Mouse (Mus musculus) CH12.LX (cell line): ENCODE results near the gene Ldlrad3. TPM values are rescaled to one million over a fixed set of nuclear protein-coding genes. Genes with fewer than 3 reads are reported as not detected.

Experiments
- DNase-seq: peaks from one replicate; pipeline ENCODE4 v3.0.0-alpha.2; 2013; ENCODE audit errors: extremely low read depth
- H3K27ac ChIP-seq: 2 replicates; pipeline ENCODE4 v1.5.1; 2012; ENCODE audit warnings: low read depth, mild to moderate bottlenecking, control low read depth, moderate library complexity; ENCODE audit not compliant: insufficient read depth
- H3K27me3 ChIP-seq: replicated peaks from 2 replicates; pipeline ENCODE3; 2012; ENCODE audit warnings: inconsistent platforms
- H3K36me3 ChIP-seq, 2 experiments: replicated peaks in 1 of 2; 2 replicates each; pipeline versions ENCODE3 to v1.6.1; 2012; ENCODE audit warnings: inconsistent platforms in 1 of 2, low read length in 1 of 2, mild to moderate bottlenecking in 1 of 2, mixed read lengths in 1 of 2, moderate library complexity in 1 of 2; ENCODE audit not compliant: control insufficient read depth in 1 of 2, insufficient read depth in 1 of 2
- H3K4me1 ChIP-seq, 2 experiments: 2 replicates each; pipeline ENCODE4 v1.6.1; 2012; ENCODE audit warnings: inconsistent platforms in 1 of 2, moderate library complexity in 1 of 2; ENCODE audit not compliant: insufficient read depth in 2 of 2, control insufficient read depth in 1 of 2
- H3K4me2 ChIP-seq: 2 replicates; pipeline ENCODE4 v1.6.1; 2012; ENCODE audit warnings: low read depth, mild to moderate bottlenecking, control low read depth; ENCODE audit not compliant: poor library complexity, insufficient read depth, severe bottlenecking
- H3K4me3 ChIP-seq, 3 experiments: fragments of 150-350 bp in 1 of 3; sonication (generic) in 1 of 3; replicated peaks in 1 of 3; 2 replicates each; pipeline versions ENCODE3 to v1.5.1; 2011 to 2012; ENCODE audit warnings: low read depth in 2 of 3, low read length in 2 of 3, mild to moderate bottlenecking in 2 of 3, moderate library complexity in 2 of 3, control low read depth in 1 of 3, improper control_type of control experiment in 1 of 3, inconsistent platforms in 1 of 3, mixed read lengths in 1 of 3; ENCODE audit not compliant: poor library complexity in 1 of 3
- H3K79me2 ChIP-seq: replicated peaks from 2 replicates; pipeline ENCODE4 v1.6.1; 2012; ENCODE audit warnings: mild to moderate bottlenecking, moderate library complexity; ENCODE audit not compliant: control insufficient read depth, poor library complexity, insufficient read depth, severe bottlenecking; ENCODE audit errors: extremely low read depth
- H3K9ac ChIP-seq: 2 replicates; pipeline ENCODE4 v1.6.1; 2012; ENCODE audit warnings: low read depth, mild to moderate bottlenecking, control low read depth, moderate library complexity; ENCODE audit not compliant: insufficient read depth
- H3K9me3 ChIP-seq: replicated peaks from 2 replicates; pipeline ENCODE3; 2012; ENCODE audit warnings: low read length, inconsistent platforms, mixed read lengths
- BHLHE40 ChIP-seq: IDR thresholded peaks from 2 replicates; pipeline ENCODE4 v1.6.1; 2011; ENCODE audit warnings: mild to moderate bottlenecking, low read depth, low read length, improper control_type of control experiment
- CHD1 ChIP-seq: IDR thresholded peaks from 2 replicates; pipeline ENCODE4 v1.6.1; 2012; ENCODE audit warnings: low read depth, low read length, improper control_type of control experiment, inconsistent platforms
- CTCF ChIP-seq, 2 experiments: IDR thresholded peaks in 1 of 2; conservative IDR thresholded peaks in 1 of 2; 2 replicates each; pipeline ENCODE4 v1.5.1; 2011 to 2012; ENCODE audit warnings: low read depth in 2 of 2, low read length in 2 of 2, improper control_type of control experiment in 1 of 2, inconsistent platforms in 1 of 2, mild to moderate bottlenecking in 1 of 2, moderate library complexity in 1 of 2
- E2F4 ChIP-seq: IDR thresholded peaks from 2 replicates; pipeline ENCODE4 v1.6.1; 2011; ENCODE audit warnings: low read depth, low read length, improper control_type of control experiment; ENCODE audit not compliant: insufficient replicate concordance
- ELF1 ChIP-seq: IDR thresholded peaks from 2 replicates; pipeline ENCODE4 v1.6.1; 2014; ENCODE audit warnings: low read depth, mild to moderate bottlenecking, inconsistent platforms, low read length, improper control_type of control experiment
- EP300 ChIP-seq: IDR thresholded peaks from 2 replicates; pipeline ENCODE4 v1.6.1; 2011; ENCODE audit warnings: low read length, improper control_type of control experiment
- ETS1 ChIP-seq: conservative IDR thresholded peaks from 2 replicates; pipeline ENCODE4 v1.6.1; 2012; ENCODE audit warnings: low read depth, mild to moderate bottlenecking, inconsistent platforms, low read length, improper control_type of control experiment, moderate library complexity
- GABPA ChIP-seq: IDR thresholded peaks from 2 replicates; pipeline ENCODE4 v1.6.1; 2012; ENCODE audit warnings: low read depth, low read length, improper control_type of control experiment, inconsistent platforms; ENCODE audit not compliant: insufficient replicate concordance
- JUND ChIP-seq: conservative IDR thresholded peaks from 2 replicates; pipeline ENCODE4 v1.6.1; 2011; ENCODE audit warnings: low read depth, low read length, improper control_type of control experiment
- KAT2A ChIP-seq: IDR thresholded peaks from 2 replicates; pipeline ENCODE4 v1.6.1; 2012; ENCODE audit warnings: low read length, improper control_type of control experiment, inconsistent platforms; ENCODE audit not compliant: insufficient replicate concordance
- MAFK ChIP-seq: IDR thresholded peaks from 2 replicates; pipeline ENCODE4 v1.6.1; 2011; ENCODE audit warnings: low read length, improper control_type of control experiment; ENCODE audit not compliant: insufficient replicate concordance
- MAZ ChIP-seq: IDR thresholded peaks from 2 replicates; pipeline ENCODE4 v1.6.1; 2012; ENCODE audit warnings: low read depth, mild to moderate bottlenecking, inconsistent platforms, low read length, improper control_type of control experiment, moderate library complexity
- MEF2A ChIP-seq: IDR thresholded peaks from 2 replicates; pipeline ENCODE4 v1.6.1; 2014; ENCODE audit warnings: low read depth, mild to moderate bottlenecking, inconsistent platforms, low read length, improper control_type of control experiment, borderline replicate concordance
- MXI1 ChIP-seq: IDR thresholded peaks from 2 replicates; pipeline ENCODE4 v1.6.1; 2011; ENCODE audit warnings: mild to moderate bottlenecking, low read depth, low read length, improper control_type of control experiment
- MYC ChIP-seq: IDR thresholded peaks from 2 replicates; pipeline ENCODE4 v1.6.1; 2011; ENCODE audit warnings: low read depth, mild to moderate bottlenecking, improper control_type of control experiment, low read length
- PAX5 ChIP-seq: IDR thresholded peaks from 2 replicates; pipeline ENCODE4 v1.6.1; 2012; ENCODE audit warnings: low read length, inconsistent platforms, mixed read lengths
- POLR2A ChIP-seq: IDR thresholded peaks from 2 replicates; pipeline ENCODE4 v1.6.1; 2011; ENCODE audit warnings: low read depth, mild to moderate bottlenecking, improper control_type of control experiment, low read length
- POLR2AphosphoS2 ChIP-seq: IDR thresholded peaks from 2 replicates; pipeline ENCODE4 v1.6.1; 2011; ENCODE audit warnings: low read depth, low read length, improper control_type of control experiment
- RAD21 ChIP-seq: IDR thresholded peaks from 2 replicates; pipeline ENCODE4 v1.6.1; 2011; ENCODE audit warnings: low read depth, mild to moderate bottlenecking, low read length, improper control_type of control experiment, moderate library complexity
- SMC3 ChIP-seq: IDR thresholded peaks from 2 replicates; pipeline ENCODE4 v1.6.1; 2011; ENCODE audit warnings: low read depth, low read length, improper control_type of control experiment
- TBP ChIP-seq: conservative IDR thresholded peaks from 2 replicates; pipeline ENCODE4 v1.6.1; 2011; ENCODE audit warnings: low read depth, low read length, improper control_type of control experiment
- USF1 ChIP-seq: IDR thresholded peaks from 2 replicates; pipeline ENCODE4 v1.6.1; 2014; ENCODE audit warnings: low read depth, mild to moderate bottlenecking, inconsistent platforms, low read length, improper control_type of control experiment
- USF2 ChIP-seq: conservative IDR thresholded peaks from 2 replicates; pipeline ENCODE4 v1.6.1; 2011; ENCODE audit warnings: low read depth, low read length, improper control_type of control experiment
- ZC3H11A ChIP-seq: IDR thresholded peaks from 2 replicates; pipeline ENCODE4 v1.6.1; 2012; ENCODE audit warnings: low read depth, mild to moderate bottlenecking, inconsistent platforms, low read length, improper control_type of control experiment
- dilution Hi-C: fragments of 300-500 bp; cut with MboI; formaldehyde crosslinking; loops from 2 replicates; pipeline ENCODE4 v1.14.3; 2020; ENCODE audit warnings: low sequenced_read_pairs; ENCODE audit not compliant: extremely low pct_unique_long_range_greater_than_20kb, extremely low pct_ligation_motif_present
- in situ Hi-C: fragments of 300-500 bp; cut with MboI; formaldehyde crosslinking; loops from 3 replicates; pipeline ENCODE4 v1.14.3; 2019; ENCODE audit warnings: low sequenced_read_pairs, low pct_ligation_motif_present, low pct_unique_long_range_greater_than_20kb, mixed read lengths
- polyA plus RNA-seq: library from polyadenylated mRNA; unstranded; fragments of >175 nt; gene quantifications from 2 replicates; pipeline ENCODE4 v1.2.1, GENCODE M21; 2012; ENCODE audit warnings: low read depth; ENCODE audit not compliant: insufficient read length
- total RNA-seq, 2 experiments: library from RNA; depleted of rRNA; stranded (reverse); fragments of 300-350 nt in 1 of 2; fragments of >200 nt in 1 of 2; gene quantifications; 2 replicates each; pipeline ENCODE4 v1.2.3; 2012 to 2014

The Ldlrad3 gene
- total and polyA plus RNA-seq, 3 experiments, result 0.30 to 2.7 (median 2.1) TPM

DNA sequence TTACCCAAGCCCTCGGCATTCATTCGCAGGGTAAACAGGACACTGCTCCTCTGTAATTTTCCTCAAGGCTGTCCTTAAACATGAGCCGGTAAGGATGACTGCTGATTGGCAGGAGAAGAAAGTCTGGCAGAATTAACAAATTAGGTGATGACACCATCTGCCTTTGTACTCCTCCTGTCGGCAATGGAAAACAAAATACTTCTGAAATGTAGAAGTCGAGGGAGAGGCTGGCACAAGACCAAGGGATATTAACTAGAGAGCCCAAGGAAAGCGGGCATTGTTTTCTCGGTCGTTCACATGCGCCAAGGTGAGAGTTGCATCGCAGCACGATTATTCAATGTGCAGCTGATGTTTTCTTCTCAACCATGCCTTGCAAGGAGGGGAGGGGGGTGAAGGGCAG, 91.4 kb downstream of the Ldlrad3 start:
- Histone ChIP-seq H3K4me1 (no peaks in the 10 kb centered on the region), H3K27me3 (no peaks in the 10 kb centered on the region), H3K4me2 (no peak overlapping the region), H3K27ac (no peak overlapping the region), H3K9ac (no peak overlapping the region), H3K79me2 (no peaks in the 10 kb centered on the region), H3K9me3 (no peaks in the 10 kb centered on the region), H3K36me3 (no peaks in the 10 kb centered on the region), H3K4me3 (no peak overlapping the region)
- dilution Hi-C loops (no loop called here), in situ Hi-C loops (loop anchor here (10.0 to 25.0 kb wide), 2 partner anchors 193 to 360 kb away; partner anchors contain the start of gene Fjx1)
- no peak for DNase-seq
- TF ChIP-seq RAD21 (no peak), BHLHE40 (no peak), SMC3 (no peak), MAFK (no peak), ZC3H11A (no peak), PAX5 (no peak), USF2 (no peak), GABPA (no peak), EP300 (no peak), USF1 (no peak), CHD1 (no peak), TBP (no peak), MAZ (no peak), POLR2AphosphoS2 (no peak), CTCF (conservative IDR thresholded peaks at IDR 0.05 in 1 of 2, IDR thresholded peaks at IDR 0.05 in 1 of 2; ENCODE audit: low read depth in 2 of 2, low read length in 2 of 2) (no peak), JUND (no peak), MYC (no peak), MXI1 (no peak), MEF2A (no peak)

DNA sequence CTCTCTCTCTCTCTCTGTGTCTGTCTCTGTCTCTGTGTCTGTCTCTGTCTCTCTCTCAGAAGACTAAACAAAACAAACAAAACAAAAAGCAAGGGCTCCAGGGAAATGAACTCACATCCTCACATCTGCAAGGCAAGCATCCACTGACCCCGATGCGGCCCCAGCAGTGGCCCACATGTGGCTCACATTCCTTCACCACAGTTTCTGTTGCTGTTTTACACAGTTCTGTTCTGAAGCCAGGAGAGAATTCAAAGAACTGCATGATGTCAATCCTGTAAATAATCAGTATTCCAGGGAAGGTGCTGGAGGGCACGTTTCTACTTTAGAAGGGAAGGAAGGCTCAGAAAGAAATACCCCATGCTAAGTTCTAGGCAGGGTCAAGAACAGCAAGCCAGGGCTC, 91.9 kb downstream of the Ldlrad3 start:
- in situ Hi-C loops, result loop anchor here (10.0 to 25.0 kb wide), 2 partner anchors 193 to 361 kb away; partner anchors contain the start of gene Fjx1

More for the DNA sequence above, 91.9 kb downstream of the Ldlrad3 start:
- H3K79me2 ChIP-seq, result no peaks in the 10 kb centered on the region
- H3K4me1 ChIP-seq, result no peaks in the 10 kb centered on the region
- H3K9me3 ChIP-seq, result no peaks in the 10 kb centered on the region
- H3K27ac ChIP-seq, result no peak overlapping the region
- no peaks in the 10 kb centered on the region for H3K36me3 ChIP-seq
- DNase-seq, result no peak
- dilution Hi-C loops, result no loop called here
- H3K27me3 ChIP-seq, result no peaks in the 10 kb centered on the region
- H3K9ac ChIP-seq, result no peak overlapping the region
- H3K4me2 ChIP-seq, result no peak overlapping the region
- no peak for TF ChIP-seq POLR2AphosphoS2
- no peak for TF ChIP-seq MYC
- TF ChIP-seq POLR2A, result no peak
- TF ChIP-seq ELF1, result no peak
- TF ChIP-seq E2F4, result no peak
- no peak for TF ChIP-seq ETS1
- no peak for TF ChIP-seq KAT2A
- no peak for TF ChIP-seq MAFK
- H3K4me3 ChIP-seq, result no peak overlapping the region
